In the genomic region with DNA sequence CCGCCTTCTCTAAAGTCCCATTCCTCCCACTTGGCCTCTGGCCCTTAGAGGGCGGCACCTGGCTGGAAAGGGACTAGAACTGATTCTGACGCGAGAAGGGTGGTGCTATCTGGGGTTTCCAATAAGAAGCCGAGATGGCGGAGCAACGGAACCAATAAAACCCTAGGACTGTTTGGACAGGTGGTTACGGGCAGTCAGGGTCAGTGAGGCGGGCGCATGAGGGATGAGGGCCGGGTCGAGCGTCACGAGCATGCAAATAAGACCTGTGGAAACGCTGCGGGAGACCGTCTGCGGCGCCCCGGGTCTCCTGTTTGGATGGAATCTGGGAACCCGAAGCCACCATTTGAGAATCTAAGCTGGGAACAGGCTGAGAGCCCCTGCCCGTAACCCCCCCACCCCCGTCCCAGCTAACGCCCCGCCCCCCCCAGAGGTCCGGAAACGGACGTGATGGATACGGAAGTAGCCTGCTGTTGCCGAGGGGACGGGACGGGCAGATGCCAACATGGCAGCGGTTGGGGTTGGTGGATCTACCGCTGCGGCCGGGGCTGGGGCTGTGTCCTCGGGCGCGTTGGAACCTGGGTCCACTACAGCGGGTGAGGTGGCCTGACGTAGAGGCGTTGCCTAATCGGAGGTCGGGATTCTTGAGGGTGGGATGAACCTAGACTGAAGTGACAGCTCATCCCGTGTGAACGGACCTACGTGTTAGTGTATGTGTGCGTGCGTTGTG, we compare ENCODE assay signal across 8 mouse cellular contexts. TPM values are rescaled to one million over a fixed set of nuclear protein-coding genes. Genes with fewer than 3 reads are reported as not detected.
A peak's percentile ranks its signal among the peaks of the same experiment; 100 is the strongest.
DNase-seq lines count a peak whose midpoint lies in the region; ATAC-seq lines count a peak whose summit lies in the region.

A gene (plus strand): TSS at position 188 of the 727 bp plus-strand sequence.

- ATAC-seq in hematopoietic stem cell, adult 5-6 weeks (replicated peaks in 1 of 2; ENCODE audit: insufficient read depth in 1 of 2, low FRiP score in 2 of 2, low TSS enrichment in 1 of 2, low read depth in 1 of 2, poor library complexity in 2 of 2, severe bottlenecking in 2 of 2) = peak; percentile 89 to 95
- peak; percentile 95 for ATAC-seq in lung, embryonic 16.5 days (ENCODE audit: low read depth)

- peak within 1 kb of the TSS; percentile 68 for H3K4me3 ChIP-seq in lung, embryonic 16.5 days (ENCODE audit: low read length)

- peak within 1 kb of the TSS; percentile 76 for H3K27ac ChIP-seq in lung, embryonic 16.5 days (ENCODE audit: low read length)

- no peaks in the 10 kb centered on the region for H3K9me3 ChIP-seq in lung, embryonic 16.5 days (ENCODE audit: control insufficient read depth, low read length)

- no peaks in the 10 kb centered on the region for H3K27me3 ChIP-seq in lung, embryonic 16.5 days (ENCODE audit: control insufficient read depth, insufficient read depth, low read depth, low read length)

- H3K36me3 ChIP-seq in lung, embryonic 16.5 days (ENCODE audit: control insufficient read depth, insufficient read depth, low read length) = no peaks in the 10 kb centered on the region; the same call in 1 of the 2 replicates

- H3K4me2 ChIP-seq in lung, embryonic 16.5 days (ENCODE audit: low read depth, low read length) = peak within 1 kb of the TSS; percentile 44

- no peaks in the 10 kb centered on the region for H3K4me1 ChIP-seq in lung, embryonic 16.5 days (replicated peaks; ENCODE audit: control insufficient read depth, insufficient read depth, low read length)

- H3K9ac ChIP-seq in lung, embryonic 16.5 days (ENCODE audit: low read length) = peak within 1 kb of the TSS; percentile 55

- WGBS in lung, embryonic 16.5 days = 17% methylated on average over 47 of the region's 49 CpGs

- DNase-seq in MEL-GATA-1-ER (ENCODE audit: extremely low read depth, low read depth) = peak; percentile 84
- DNase-seq in cerebellum, adult 8-10 months = peak; percentile 79
- DNase-seq in forelimb bud, embryonic 11.5 days (ENCODE audit: low read depth, low spot score) = peak; percentile 77
- peak; percentile 71 for DNase-seq in layer of hippocampus, adult 9-10 months (ENCODE audit: low spot score)
- DNase-seq in ovary, postnatal 10 days (ENCODE audit: low spot score) = peak; percentile 44
- peak; percentile 47 for DNase-seq in thymus, postnatal 10 days (ENCODE audit: low spot score in 2 of 2)

RNA-seq across cellular contexts. Expression of the gene that starts here (rescaled TPM):
- 17.2 and 25.7 TPM in 2 replicates for total RNA-seq in hematopoietic stem cell, adult 5-6 weeks (2017)
- polyA plus RNA-seq in lung, embryonic 16.5 days (2015; fragmentation: Nextera tagmentation; extraction: Ambion mirVana) = 40.9 and 42.7 TPM in 2 replicates

Comparison
In these comparisons a context has a peak if more than half of its experiments do, and no peak if none do; other contexts are left out.
1. Peak in every context shown above with its lines: DNase-seq, ATAC-seq, H3K4me3 ChIP-seq and H3K27ac ChIP-seq.